Mouse (Mus musculus) hindbrain, embryonic 13.5 days (tissue): ENCODE measurements at regions not wholly inside any gene's neighbourhood (a gene's known extent, or its start where the extent isn't known, plus 50 kb on each side); places are given as distances from the start of the nearest gene placed in this dataset.
A peak's percentile ranks its signal among the peaks of the same experiment; 100 is the strongest.

ENCODE experiments used
- ATAC-seq: fragments of 200-750 bp; cut with Nextera tagmentation; 2 replicates; pipeline ENCODE4 v1.8.0; 2017; ENCODE audit warnings: moderate TSS enrichment; ENCODE audit not compliant: low FRiP score
- H3K27ac ChIP-seq: fragments of 300-500 bp; sonication (generic); 2 replicates; pipeline ENCODE4 v1.5.1; 2015; ENCODE audit warnings: inconsistent platforms, mild to moderate bottlenecking, moderate library complexity
- H3K27me3 ChIP-seq: fragments of 300-500 bp; sonication (generic); 2 replicates; pipeline ENCODE4 v1.6.1; 2015; ENCODE audit warnings: mild to moderate bottlenecking, inconsistent platforms
- H3K36me3 ChIP-seq: fragments of 300-500 bp; sonication (generic); 2 replicates; pipeline ENCODE4 v1.6.1; 2015; ENCODE audit warnings: mild to moderate bottlenecking, inconsistent platforms
- H3K4me1 ChIP-seq: fragments of 300-500 bp; sonication (generic); replicated peaks from 2 replicates; pipeline ENCODE4 v1.6.1; 2015; ENCODE audit warnings: inconsistent platforms
- H3K4me2 ChIP-seq: fragments of 300-500 bp; sonication (generic); 2 replicates; pipeline ENCODE4 v1.6.1; 2015; ENCODE audit warnings: inconsistent platforms, mild to moderate bottlenecking, moderate library complexity
- H3K4me3 ChIP-seq: fragments of 300-500 bp; sonication (generic); 2 replicates; pipeline ENCODE4 v1.5.1; 2015; ENCODE audit warnings: mild to moderate bottlenecking, inconsistent platforms
- H3K9ac ChIP-seq: fragments of 300-500 bp; sonication (generic); 2 replicates; pipeline ENCODE4 v1.6.1; 2015; ENCODE audit warnings: mild to moderate bottlenecking, inconsistent platforms
- H3K9me3 ChIP-seq: fragments of 300-500 bp; sonication (generic); 2 replicates; pipeline ENCODE4 v1.6.1; 2016; ENCODE audit warnings: inconsistent platforms
- WGBS: fragments of 180-500 bp; shearing (Covaris S2); methylation state at CpG from one replicate; pipeline ENCODE4 v1.1.7; 2015; 5-methylcytosine and 5-hydroxymethylcytosine counted together

GRCm38 (mm10) chr7:83140658-83141057, 273.5 kb downstream of the Mex3b start:
- H3K36me3 ChIP-seq: no peaks in the 10 kb centered on the region
- ATAC-seq: no peak
- H3K4me3 ChIP-seq: no peak overlapping the region
- H3K27ac ChIP-seq: no peak overlapping the region
- no peaks in the 10 kb centered on the region for H3K9me3 ChIP-seq
- WGBS: 93% methylated on average over 3 of the region's 3 CpGs
- no peak overlapping the region for H3K4me2 ChIP-seq
- no peaks in the 10 kb centered on the region for H3K4me1 ChIP-seq
- no peaks in the 10 kb centered on the region for H3K27me3 ChIP-seq
- no peak overlapping the region for H3K9ac ChIP-seq

GRCm38 (mm10) chr7:83144018-83144417, 276.9 kb downstream of the Mex3b start:
- 81% methylated on average over 5 of the region's 5 CpGs for WGBS
- Histone ChIP-seq H3K4me2 (no peak overlapping the region), H3K27ac (no peak overlapping the region)

GRCm38 (mm10) chr7:83145551-83145950, 278.4 kb downstream of the Mex3b start:
- H3K4me2 ChIP-seq: no peak overlapping the region
- WGBS: 87% methylated on average over 5 of the region's 5 CpGs
- no peak overlapping the region for H3K4me3 ChIP-seq

More at GRCm38 (mm10) chr7:83144018-83144417, 276.9 kb downstream of the Mex3b start:
- H3K4me1 ChIP-seq: no peaks in the 10 kb centered on the region
- no peak for ATAC-seq
- H3K9ac ChIP-seq: no peak overlapping the region
- H3K9me3 ChIP-seq: no peaks in the 10 kb centered on the region
- H3K4me3 ChIP-seq: no peak overlapping the region
- no peaks in the 10 kb centered on the region for H3K27me3 ChIP-seq
- no peaks in the 10 kb centered on the region for H3K36me3 ChIP-seq

GRCm38 (mm10) chr7:83161226-83161625, 294.1 kb downstream of the Mex3b start:
- Histone ChIP-seq H3K27ac (no peak overlapping the region), H3K36me3 (no peaks in the 10 kb centered on the region), H3K27me3 (no peaks in the 10 kb centered on the region), H3K4me2 (no peak overlapping the region), H3K4me1 (no peaks in the 10 kb centered on the region), H3K9ac (no peak overlapping the region), H3K9me3 (no peaks in the 10 kb centered on the region), H3K4me3 (no peak overlapping the region)
- ATAC-seq: no peak
- 77% methylated on average over 2 of the region's 2 CpGs for WGBS

More at GRCm38 (mm10) chr7:83145551-83145950, 278.4 kb downstream of the Mex3b start:
- ATAC-seq: no peak
- H3K9ac ChIP-seq: no peak overlapping the region
- no peaks in the 10 kb centered on the region for H3K27me3 ChIP-seq
- no peak overlapping the region for H3K27ac ChIP-seq
- H3K4me1 ChIP-seq: no peaks in the 10 kb centered on the region
- no peaks in the 10 kb centered on the region for H3K36me3 ChIP-seq
- no peaks in the 10 kb centered on the region for H3K9me3 ChIP-seq

- no peak overlapping the region for H3K9ac ChIP-seq
- no peaks in the 10 kb centered on the region for H3K27me3 ChIP-seq
- H3K4me1 ChIP-seq: no peaks in the 10 kb centered on the region
- no peak for ATAC-seq
- H3K9me3 ChIP-seq: no peaks in the 10 kb centered on the region
- 87% methylated on average over 3 of the region's 3 CpGs for WGBS
- no peak overlapping the region for H3K27ac ChIP-seq
- no peak overlapping the region for H3K4me3 ChIP-seq
- H3K4me2 ChIP-seq: no peak overlapping the region
- H3K36me3 ChIP-seq: no peaks in the 10 kb centered on the region
These were observed 295.7 kb downstream of the Mex3b start for GRCm38 (mm10) chr7:83162868-83163267.

GRCm38 (mm10) chr7:83179403-83179802, 312.3 kb downstream of the Mex3b start:
- no peak overlapping the region for H3K4me3 ChIP-seq
- H3K36me3 ChIP-seq: no peaks in the 10 kb centered on the region
- WGBS: 100% methylated on average over 1 of the region's 1 CpGs
- ATAC-seq: no peak
- H3K27me3 ChIP-seq: no peaks in the 10 kb centered on the region
- no peak overlapping the region for H3K4me2 ChIP-seq
- no peak overlapping the region for H3K9ac ChIP-seq
- H3K4me1 ChIP-seq: no peaks in the 10 kb centered on the region
- H3K27ac ChIP-seq: no peak overlapping the region
- no peaks in the 10 kb centered on the region for H3K9me3 ChIP-seq

- no peak for ATAC-seq
- H3K27me3 ChIP-seq: no peaks in the 10 kb centered on the region
- H3K9me3 ChIP-seq: no peaks in the 10 kb centered on the region
- H3K4me2 ChIP-seq: no peak overlapping the region
- H3K9ac ChIP-seq: no peak overlapping the region
- no peaks in the 10 kb centered on the region for H3K4me1 ChIP-seq
- no peaks in the 10 kb centered on the region for H3K36me3 ChIP-seq
- WGBS: 96% methylated on average over 9 of the region's 9 CpGs
- H3K27ac ChIP-seq: no peak overlapping the region
- no peak overlapping the region for H3K4me3 ChIP-seq
These were observed 319.2 kb downstream of the Mex3b start for GRCm38 (mm10) chr7:83186341-83186740.

- H3K36me3 ChIP-seq: no peaks in the 10 kb centered on the region
- H3K9me3 ChIP-seq: no peaks in the 10 kb centered on the region
- H3K9ac ChIP-seq: no peak overlapping the region
- H3K4me3 ChIP-seq: no peak overlapping the region
- peaks cover 13% of the 10 kb centered on the region for H3K4me1 ChIP-seq
- no peak for ATAC-seq
- no peak overlapping the region for H3K27ac ChIP-seq
- WGBS: 86% methylated on average over 12 of the region's 12 CpGs
- H3K27me3 ChIP-seq: no peaks in the 10 kb centered on the region
- no peak overlapping the region for H3K4me2 ChIP-seq
These were observed 328.9 kb downstream of the Mex3b start for GRCm38 (mm10) chr7:83195896-83196537.

- Histone ChIP-seq H3K36me3 (no peaks in the 10 kb centered on the region), H3K4me1 (peaks cover 26% of the 10 kb centered on the region), H3K27me3 (no peaks in the 10 kb centered on the region), H3K9ac (no peak overlapping the region), H3K4me3 (no peak overlapping the region), H3K4me2 (no peak overlapping the region), H3K27ac (no peak overlapping the region), H3K9me3 (no peaks in the 10 kb centered on the region)
- no peak for ATAC-seq
- 71% methylated on average over 2 of the region's 2 CpGs for WGBS
These were observed 330.4 kb downstream of the Mex3b start for GRCm38 (mm10) chr7:83197490-83197889.

GRCm38 (mm10) chr7:83201126-83201686, 334.1 kb downstream of the Mex3b start:
- Histone ChIP-seq H3K36me3 (no peaks in the 10 kb centered on the region), H3K27me3 (no peaks in the 10 kb centered on the region), H3K27ac (peak overlapping the region; percentile 96), H3K4me1 (peaks cover 56% of the 10 kb centered on the region), H3K4me2 (peak overlapping the region; percentile 53), H3K4me3 (peak overlapping the region; percentile 26; the same call in 1 of the 2 replicates), H3K9me3 (no peaks in the 10 kb centered on the region), H3K9ac (peak overlapping the region; percentile 60; the same call in 1 of the 2 replicates)
- peak; percentile 51 for ATAC-seq
- WGBS: 23% methylated on average over 7 of the region's 7 CpGs

GRCm38 (mm10) chr7:83201768-83202493, 334.8 kb downstream of the Mex3b start:
- peak overlapping the region; percentile 53 for H3K4me2 ChIP-seq
- H3K9me3 ChIP-seq: no peaks in the 10 kb centered on the region
- H3K4me1 ChIP-seq: peaks cover 56% of the 10 kb centered on the region
- no peaks in the 10 kb centered on the region for H3K36me3 ChIP-seq
- H3K27me3 ChIP-seq: no peaks in the 10 kb centered on the region
- H3K4me3 ChIP-seq: peak overlapping the region; percentile 26
- WGBS: 5% methylated on average over 11 of the region's 11 CpGs
- H3K27ac ChIP-seq: peak overlapping the region; percentile 96
- peak overlapping the region; percentile 68 for H3K9ac ChIP-seq
- peak; percentile 85 for ATAC-seq

GRCm38 (mm10) chr7:83203311-83204012, 336.3 kb downstream of the Mex3b start:
- 63% methylated on average over 10 of the region's 10 CpGs for WGBS
- Histone ChIP-seq H3K4me2 (no peak overlapping the region), H3K9ac (0 out of 2 replicates have a peak overlapping the region, but pooled peaks have one; percentile 56), H3K27me3 (no peaks in the 10 kb centered on the region), H3K4me3 (no peak overlapping the region), H3K4me1 (peaks cover 56% of the 10 kb centered on the region), H3K36me3 (no peaks in the 10 kb centered on the region), H3K9me3 (no peaks in the 10 kb centered on the region), H3K27ac (peak overlapping the region; percentile 96)
- ATAC-seq: peak; percentile 12
